Mouse (Mus musculus): Measurements from ENCODE around the gene Cmtr1.
A peak's percentile ranks its signal among the peaks of the same experiment; 100 is the strongest.

GRCm38 (mm10) chr17:29711745-29712431, 51.5 kb downstream of the Cmtr1 start:
- TF ChIP-seq MAFK (IDR thresholded peaks at IDR 0.05; ENCODE audit: insufficient replicate concordance, low read length): no peak
- TF ChIP-seq JUND (conservative IDR thresholded peaks at IDR 0.05; ENCODE audit: low read depth, low read length): no peak
- TF ChIP-seq NELFE (IDR thresholded peaks at IDR 0.05; ENCODE audit: low read depth, low read length): no peak
- 0 out of 2 replicates have a peak, but pooled peaks have one; percentile 33 for TF ChIP-seq POLR2A (IDR thresholded peaks at IDR 0.05; ENCODE audit: low read depth, low read length)
- no peak for TF ChIP-seq CTCF (conservative IDR thresholded peaks at IDR 0.05 in 1 of 2, IDR thresholded peaks at IDR 0.05 in 1 of 2; ENCODE audit: low read depth in 2 of 2, low read length in 2 of 2)
- TF ChIP-seq UBTF (IDR thresholded peaks at IDR 0.05; ENCODE audit: low read depth, low read length): no peak
- TF ChIP-seq ZMIZ1 (IDR thresholded peaks at IDR 0.05; ENCODE audit: low read depth, low read length): no peak
- TF ChIP-seq EP300 (IDR thresholded peaks at IDR 0.05; ENCODE audit: low read length): peak; percentile 66
- TF ChIP-seq E2F4 (IDR thresholded peaks at IDR 0.05; ENCODE audit: insufficient replicate concordance, low read depth, low read length): no peak
- TF ChIP-seq PAX5 (IDR thresholded peaks at IDR 0.05; ENCODE audit: low read length): no peak
- TF ChIP-seq TBP (conservative IDR thresholded peaks at IDR 0.05; ENCODE audit: low read depth, low read length): no peak; the same call in 1 of the 2 replicates
